Mouse (Mus musculus): ENCODE data around the gene Serbp1.

- TF ChIP-seq CTCF (IDR thresholded peaks at IDR 0.05) (no peak), EP300 (IDR thresholded peaks at IDR 0.05) (no peak)
These were observed 71.0 kb downstream of the Serbp1 start for GRCm38 (mm10) chr6:67308994-67309393.
